In the genomic region with DNA sequence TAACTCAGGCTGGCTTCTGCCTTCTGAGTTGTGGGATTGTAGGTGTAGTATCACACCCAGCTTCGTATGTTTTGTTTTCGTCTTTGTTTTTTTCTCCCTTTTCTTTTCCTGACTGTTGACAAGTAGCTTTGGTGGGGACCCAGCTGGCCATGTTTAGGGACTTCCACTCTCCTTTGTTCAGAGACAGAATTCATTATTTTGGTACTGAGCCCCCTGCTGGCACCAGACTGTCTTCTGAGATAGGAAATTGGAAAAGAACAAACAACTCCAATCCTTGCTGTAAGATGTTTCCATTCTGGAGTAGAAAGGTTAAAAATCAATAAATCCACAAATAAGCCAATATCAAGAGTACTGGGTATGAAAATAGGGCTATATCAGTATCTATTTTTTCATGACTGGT, we compare ENCODE assay signal across 1 mouse cellular context.
A peak's percentile ranks its signal among the peaks of the same experiment; 100 is the strongest.
TF ChIP-seq lines count a peak whose summit lies in the region.

No protein-coding gene starts in this region.

TF ChIP-seq in CH12.LX, 34 proteins besides CTCF, POLR2A, EP300 and RAD21:
- no peak for TF ChIP-seq ZNF384 (IDR thresholded peaks at IDR 0.05; ENCODE audit: low read depth, low read length)
- TF ChIP-seq SMC3 (IDR thresholded peaks at IDR 0.05; ENCODE audit: low read depth, low read length), result peak; percentile 47
- TF ChIP-seq TBP (conservative IDR thresholded peaks at IDR 0.05; ENCODE audit: low read depth, low read length), result no peak
